Mouse (Mus musculus) lung, postnatal 0 days (tissue): ENCODE results near the gene Kcnk1.

Source experiments
- CTCF ChIP-seq: IDR thresholded peaks from 2 replicates; pipeline ENCODE4 v1.5.1; 2016; ENCODE audit warnings: antibody characterized with exemption, mild to moderate bottlenecking
- EP300 ChIP-seq: IDR thresholded peaks from 2 replicates; pipeline ENCODE4 v1.6.1; 2016; ENCODE audit warnings: antibody characterized with exemption, mild to moderate bottlenecking, control low read depth

GRCm38 (mm10) chr8:126063832-126064409 lies 69.0 kb downstream of the Kcnk1 start:
- TF ChIP-seq EP300 (no peak), CTCF (no peak)
